Mouse (Mus musculus) limb, embryonic 14.5 days (tissue): ENCODE results near the gene Asgr1. TPM values are rescaled to one million over a fixed set of nuclear protein-coding genes. Genes with fewer than 3 reads are reported as not detected.

Source experiments
- ATAC-seq: fragments of 200-750 bp; cut with Nextera tagmentation; 2 replicates; pipeline ENCODE4 v1.8.0; 2017; ENCODE audit warnings: low read depth, moderate number of reproducible peaks, moderate TSS enrichment; ENCODE audit not compliant: low FRiP score
- DNase-seq: peaks from one replicate; pipeline ENCODE4 v3.0.0-alpha.2; 2015; ENCODE audit warnings: low spot score
- H3K27ac ChIP-seq: fragments of 300-500 bp; sonication (generic); replicated peaks from 2 replicates; pipeline ENCODE4 v1.5.1; 2014; ENCODE audit warnings: low read depth, mild to moderate bottlenecking, low read length, moderate library complexity, mixed read lengths
- H3K27me3 ChIP-seq: fragments of 300-500 bp; sonication (generic); 2 replicates; pipeline ENCODE4 v1.6.1; 2014; ENCODE audit warnings: low read length, mixed read lengths; ENCODE audit not compliant: control insufficient read depth, insufficient read depth
- H3K36me3 ChIP-seq: fragments of 300-500 bp; sonication (generic); 2 replicates; pipeline ENCODE4 v1.6.1; 2014; ENCODE audit warnings: mild to moderate bottlenecking, low read length, moderate library complexity, mixed read lengths; ENCODE audit not compliant: control insufficient read depth, insufficient read depth
- H3K4me1 ChIP-seq: fragments of 300-500 bp; sonication (generic); 2 replicates; pipeline ENCODE4 v1.6.1; 2014; ENCODE audit warnings: antibody characterized with exemption, low read length, mixed read lengths; ENCODE audit not compliant: control insufficient read depth, insufficient read depth
- H3K4me2 ChIP-seq: fragments of 300-500 bp; sonication (generic); replicated peaks from 2 replicates; pipeline ENCODE4 v1.6.1; 2014; ENCODE audit warnings: low read depth, mild to moderate bottlenecking, low read length, moderate library complexity; ENCODE audit not compliant: severe bottlenecking
- H3K4me3 ChIP-seq: fragments of 300-500 bp; sonication (generic); replicated peaks from 2 replicates; pipeline ENCODE4 v1.5.1; 2014; ENCODE audit warnings: low read length
- H3K9ac ChIP-seq: fragments of 300-500 bp; sonication (generic); 2 replicates; pipeline ENCODE4 v1.6.1; 2014; ENCODE audit warnings: mild to moderate bottlenecking, low read depth, low read length, moderate library complexity; ENCODE audit not compliant: severe bottlenecking
- H3K9me3 ChIP-seq: fragments of 300-500 bp; sonication (generic); 2 replicates; pipeline ENCODE4 v1.6.1; 2016; ENCODE audit warnings: low read length; ENCODE audit not compliant: control insufficient read depth
- POLR2A ChIP-seq: fragments of 200-500 bp; IDR thresholded peaks from 2 replicates; pipeline ENCODE4 v1.8.0; 2012; ENCODE audit warnings: inconsistent platforms, mild to moderate bottlenecking, moderate library complexity, borderline replicate concordance; ENCODE audit not compliant: insufficient read depth, insufficient read length; ENCODE audit errors: extremely low read depth
- WGBS: fragments of 180-500 bp; shearing (Covaris S2); extraction: QIAGEN DNeasy Blood & Tissue Kit; methylation state at CpG from one replicate; pipeline ENCODE4 v1.1.7; 2014; 5-methylcytosine and 5-hydroxymethylcytosine counted together
- microRNA counts: library from miRNA; unstranded; fragments of <30 nt; microRNA quantifications from one replicate; lab custom pipeline; 2016
- microRNA-seq: library from miRNA; unstranded; fragments of <30 nt; microRNA quantifications from one replicate; pipeline ENCODE4, GENCODE M21; 2016
- polyA plus RNA-seq, 2 experiments: library from polyadenylated mRNA; depleted of rRNA in 1 of 2; stranded (reverse) in 1 of 2; unstranded in 1 of 2; fragments of >200 nt; fragmentation: Nextera tagmentation in 1 of 2; extraction: Ambion mirVana in 1 of 2; gene quantifications; 2 replicates each; pipeline versions ENCODE4 v1.2.1 to v1.2.3; 2012 to 2014

Asgr1 gene
- polyA plus RNA-seq, 2 experiments: 0.99 to 1.6 TPM

DNA sequence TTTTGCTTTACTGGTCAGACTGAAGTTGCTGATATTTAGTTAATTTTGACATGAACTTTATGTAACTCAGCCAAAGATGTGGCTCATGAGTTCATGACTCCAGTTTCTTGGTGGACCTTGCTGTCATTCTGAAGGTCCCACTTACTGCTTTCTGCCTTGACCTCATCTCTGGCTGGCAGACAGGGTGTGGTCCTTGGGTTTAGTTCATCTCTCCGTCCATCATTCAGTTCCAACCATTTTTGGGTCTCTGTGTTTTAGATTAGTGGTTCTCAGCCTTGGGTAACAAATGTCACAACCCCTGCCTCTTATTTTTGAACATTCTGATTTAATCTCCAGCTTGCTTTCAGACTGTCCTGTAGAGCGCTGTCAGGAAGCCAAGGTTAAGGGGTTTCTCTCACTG lies 45.9 kb downstream of the Asgr1 start:
- H3K4me1 ChIP-seq: no peaks in the 10 kb centered on the region
- H3K9me3 ChIP-seq: no peaks in the 10 kb centered on the region
- no peak overlapping the region for H3K4me3 ChIP-seq
- 83% methylated on average over 2 of the region's 2 CpGs for WGBS
- no peaks in the 10 kb centered on the region for H3K36me3 ChIP-seq
- no peaks in the 10 kb centered on the region for H3K27me3 ChIP-seq
- no peak overlapping the region for H3K9ac ChIP-seq
- no peak for ATAC-seq
- TF ChIP-seq POLR2A: no peak
- no peak overlapping the region for H3K27ac ChIP-seq
- no peak overlapping the region for H3K4me2 ChIP-seq
- no peak for DNase-seq

GRCm38 (mm10) chr11:70103701-70104315 lies 49.9 kb downstream of the Asgr1 start:
- no peaks in the 10 kb centered on the region for H3K4me1 ChIP-seq
- H3K27me3 ChIP-seq: no peaks in the 10 kb centered on the region
- no peak for ATAC-seq
- H3K27ac ChIP-seq: no peak overlapping the region
- no peak overlapping the region for H3K4me3 ChIP-seq
- no peak for TF ChIP-seq POLR2A
- 85% methylated on average over 14 of the region's 14 CpGs for WGBS
- DNase-seq: no peak
- no peak overlapping the region for H3K9ac ChIP-seq
- no peaks in the 10 kb centered on the region for H3K36me3 ChIP-seq
- no peaks in the 10 kb centered on the region for H3K9me3 ChIP-seq
- H3K4me2 ChIP-seq: no peak overlapping the region

GRCm38 (mm10) chr11:70107085-70107484 lies 53.2 kb downstream of the Asgr1 start:
- DNase-seq (no peak), ATAC-seq (no peak)
- Histone ChIP-seq H3K4me2 (no peak overlapping the region), H3K27ac (no peak overlapping the region), H3K9me3 (no peaks in the 10 kb centered on the region; the same call in 1 of the 2 replicates), H3K4me1 (no peaks in the 10 kb centered on the region), H3K27me3 (no peaks in the 10 kb centered on the region), H3K4me3 (no peak overlapping the region), H3K36me3 (no peaks in the 10 kb centered on the region), H3K9ac (no peak overlapping the region)
- no peak for TF ChIP-seq POLR2A
- WGBS: 59% methylated on average over 8 of the region's 8 CpGs

MicroRNA genes within 50 kb of the gene (microRNA counts, 519-probe panel; counts per million panel counts)
- not detected for microRNA mmu-miR-324-3p (lab: Ali Mortazavi, UCI)
- microRNA mmu-miR-324-5p (lab: Ali Mortazavi, UCI): 2,998 counts per million, percentile 55 among the panel's probes with 10 or more counts

Small RNA genes lying within 50 kb of the gene (microRNA-seq; reads per million reads assigned to microRNA genes)
- 3,544 reads per million, percentile 85 among the genes with 10 or more reads in this experiment for gene Mir324

Other genes with a start within 250 kb of the Asgr1 start
Only the 30 nearest of the 35 such genes appear.
- 240 and 292 TPM in 2 replicates for gene Tmem256, start 215.6 kb upstream of the Asgr1 start, polyA plus RNA-seq (2012; rRNA removed)
- gene Tmem256, start 215.6 kb upstream of the Asgr1 start, polyA plus RNA-seq (2014; fragmentation: Nextera tagmentation; extraction: Ambion mirVana): 368 and 382 TPM in 2 replicates
- gene Plscr3, start 207.7 kb upstream of the Asgr1 start, polyA plus RNA-seq (2012; rRNA removed): 190 and 214 TPM in 2 replicates
- 137 and 140 TPM in 2 replicates for gene Plscr3, start 207.7 kb upstream of the Asgr1 start, polyA plus RNA-seq (2014; fragmentation: Nextera tagmentation; extraction: Ambion mirVana)
- 2.8 TPM in 2 replicates for gene Tnk1, start 195.4 kb upstream of the Asgr1 start, polyA plus RNA-seq (2012; rRNA removed)
- gene Tnk1, start 195.4 kb upstream of the Asgr1 start, polyA plus RNA-seq (2014; fragmentation: Nextera tagmentation; extraction: Ambion mirVana): 3.2 and 3.3 TPM in 2 replicates
- gene Tmem95, start 176.1 kb upstream of the Asgr1 start, polyA plus RNA-seq (2012; rRNA removed): not detected in 2 replicates
- not detected in 2 replicates for gene Tmem95, start 176.1 kb upstream of the Asgr1 start, polyA plus RNA-seq (2014; fragmentation: Nextera tagmentation; extraction: Ambion mirVana)
- gene Kctd11, start 172.7 kb upstream of the Asgr1 start, polyA plus RNA-seq (2012; rRNA removed): 5.1 and 5.3 TPM in 2 replicates
- gene Kctd11, start 172.7 kb upstream of the Asgr1 start, polyA plus RNA-seq (2014; fragmentation: Nextera tagmentation; extraction: Ambion mirVana): 6.0 and 6.5 TPM in 2 replicates
- 2.1 and 2.2 TPM in 2 replicates for gene Acap1, start 158.5 kb upstream of the Asgr1 start, polyA plus RNA-seq (2012; rRNA removed)
- 2.1 TPM in 2 replicates for gene Acap1, start 158.5 kb upstream of the Asgr1 start, polyA plus RNA-seq (2014; fragmentation: Nextera tagmentation; extraction: Ambion mirVana)
- 8.6 and 8.9 TPM in 2 replicates for gene 2810408A11Rik, start 153.1 kb upstream of the Asgr1 start, polyA plus RNA-seq (2012; rRNA removed)
- 8.9 and 12.3 TPM in 2 replicates for gene 2810408A11Rik, start 153.1 kb upstream of the Asgr1 start, polyA plus RNA-seq (2014; fragmentation: Nextera tagmentation; extraction: Ambion mirVana)
- 74.3 and 74.6 TPM in 2 replicates for gene Neurl4, start 153.0 kb upstream of the Asgr1 start, polyA plus RNA-seq (2012; rRNA removed)
- 11.4 and 15.0 TPM in 2 replicates for gene Neurl4, start 153.0 kb upstream of the Asgr1 start, polyA plus RNA-seq (2014; fragmentation: Nextera tagmentation; extraction: Ambion mirVana)
- 94.0 and 110 TPM in 2 replicates for gene Gps2, start 140.2 kb upstream of the Asgr1 start, polyA plus RNA-seq (2012; rRNA removed)
- gene Gps2, start 140.2 kb upstream of the Asgr1 start, polyA plus RNA-seq (2014; fragmentation: Nextera tagmentation; extraction: Ambion mirVana): 67.3 and 74.4 TPM in 2 replicates
- gene Eif5a, start 132.1 kb upstream of the Asgr1 start, polyA plus RNA-seq (2012; rRNA removed): 1,009 and 1,079 TPM in 2 replicates
- gene Eif5a, start 132.1 kb upstream of the Asgr1 start, polyA plus RNA-seq (2014; fragmentation: Nextera tagmentation; extraction: Ambion mirVana): 1,556 and 1,603 TPM in 2 replicates
- gene Ybx2, start 118.3 kb upstream of the Asgr1 start, polyA plus RNA-seq (2012; rRNA removed): 70.1 and 92.8 TPM in 2 replicates
- 7.2 and 10.2 TPM in 2 replicates for gene Ybx2, start 118.3 kb upstream of the Asgr1 start, polyA plus RNA-seq (2014; fragmentation: Nextera tagmentation; extraction: Ambion mirVana)
- 31.0 and 40.4 TPM in 2 replicates for gene Slc2a4, start 105.9 kb upstream of the Asgr1 start, polyA plus RNA-seq (2012; rRNA removed)
- gene Slc2a4, start 105.9 kb upstream of the Asgr1 start, polyA plus RNA-seq (2014; fragmentation: Nextera tagmentation; extraction: Ambion mirVana): 19.3 and 20.9 TPM in 2 replicates
- gene Cldn7, start 89.3 kb upstream of the Asgr1 start, polyA plus RNA-seq (2012; rRNA removed): 6.3 and 8.7 TPM in 2 replicates
- gene Cldn7, start 89.3 kb upstream of the Asgr1 start, polyA plus RNA-seq (2014; fragmentation: Nextera tagmentation; extraction: Ambion mirVana): 6.1 and 7.6 TPM in 2 replicates
- 117 and 125 TPM in 2 replicates for gene Ctdnep1, start 72.9 kb upstream of the Asgr1 start, polyA plus RNA-seq (2012; rRNA removed)
- 38.3 and 40.1 TPM in 2 replicates for gene Ctdnep1, start 72.9 kb upstream of the Asgr1 start, polyA plus RNA-seq (2014; fragmentation: Nextera tagmentation; extraction: Ambion mirVana)
- 101 and 111 TPM in 2 replicates for gene Elp5, start 71.6 kb upstream of the Asgr1 start, polyA plus RNA-seq (2012; rRNA removed)
- gene Elp5, start 71.6 kb upstream of the Asgr1 start, polyA plus RNA-seq (2014; fragmentation: Nextera tagmentation; extraction: Ambion mirVana): 118 and 122 TPM in 2 replicates
- gene Gabarap, start 62.9 kb upstream of the Asgr1 start, polyA plus RNA-seq (2012; rRNA removed): 431 and 477 TPM in 2 replicates
- gene Gabarap, start 62.9 kb upstream of the Asgr1 start, polyA plus RNA-seq (2014; fragmentation: Nextera tagmentation; extraction: Ambion mirVana): 574 and 593 TPM in 2 replicates
- 66.7 and 69.2 TPM in 2 replicates for gene Phf23, start 58.3 kb upstream of the Asgr1 start, polyA plus RNA-seq (2012; rRNA removed)
- 51.7 and 60.5 TPM in 2 replicates for gene Phf23, start 58.3 kb upstream of the Asgr1 start, polyA plus RNA-seq (2014; fragmentation: Nextera tagmentation; extraction: Ambion mirVana)
- 65.4 and 81.0 TPM in 2 replicates for gene Dvl2, start 53.5 kb upstream of the Asgr1 start, polyA plus RNA-seq (2012; rRNA removed)
- 40.3 and 47.0 TPM in 2 replicates for gene Dvl2, start 53.5 kb upstream of the Asgr1 start, polyA plus RNA-seq (2014; fragmentation: Nextera tagmentation; extraction: Ambion mirVana)
- gene Acadvl, start 38.7 kb upstream of the Asgr1 start, polyA plus RNA-seq (2012; rRNA removed): 52.9 and 55.4 TPM in 2 replicates
- gene Acadvl, start 38.7 kb upstream of the Asgr1 start, polyA plus RNA-seq (2014; fragmentation: Nextera tagmentation; extraction: Ambion mirVana): 71.8 and 77.0 TPM in 2 replicates
- gene Dlg4, start 37.1 kb upstream of the Asgr1 start, polyA plus RNA-seq (2012; rRNA removed): 89.6 and 99.8 TPM in 2 replicates
- gene Dlg4, start 37.1 kb upstream of the Asgr1 start, polyA plus RNA-seq (2014; fragmentation: Nextera tagmentation; extraction: Ambion mirVana): 9.7 and 10.0 TPM in 2 replicates
- 0.24 and 0.53 TPM in 2 replicates for gene Asgr2, start 38.6 kb downstream of the Asgr1 start, polyA plus RNA-seq (2012; rRNA removed)
- gene Asgr2, start 38.6 kb downstream of the Asgr1 start, polyA plus RNA-seq (2014; fragmentation: Nextera tagmentation; extraction: Ambion mirVana): 0.21 TPM in 1 of 2 replicates, not detected in the other
- gene Mgl2, start 76.2 kb downstream of the Asgr1 start, polyA plus RNA-seq (2012; rRNA removed): 0.28 and 1.1 TPM in 2 replicates
- gene Mgl2, start 76.2 kb downstream of the Asgr1 start, polyA plus RNA-seq (2014; fragmentation: Nextera tagmentation; extraction: Ambion mirVana): 0.61 and 1.5 TPM in 2 replicates
- gene Clec10a, start 102.1 kb downstream of the Asgr1 start, polyA plus RNA-seq (2012; rRNA removed): 0.85 and 1.6 TPM in 2 replicates
- gene Clec10a, start 102.1 kb downstream of the Asgr1 start, polyA plus RNA-seq (2014; fragmentation: Nextera tagmentation; extraction: Ambion mirVana): 1.2 and 1.8 TPM in 2 replicates
- gene Slc16a11, start 158.7 kb downstream of the Asgr1 start, polyA plus RNA-seq (2012; rRNA removed): 0.79 and 1.3 TPM in 2 replicates
- 0.21 and 0.47 TPM in 2 replicates for gene Slc16a11, start 158.7 kb downstream of the Asgr1 start, polyA plus RNA-seq (2014; fragmentation: Nextera tagmentation; extraction: Ambion mirVana)
- 9.3 and 11.1 TPM in 2 replicates for gene Slc16a13, start 167.0 kb downstream of the Asgr1 start, polyA plus RNA-seq (2012; rRNA removed)
- gene Slc16a13, start 167.0 kb downstream of the Asgr1 start, polyA plus RNA-seq (2014; fragmentation: Nextera tagmentation; extraction: Ambion mirVana): 9.2 and 9.6 TPM in 2 replicates
- 11.2 and 12.2 TPM in 2 replicates for gene Bcl6b, start 175.7 kb downstream of the Asgr1 start, polyA plus RNA-seq (2012; rRNA removed)
- gene Bcl6b, start 175.7 kb downstream of the Asgr1 start, polyA plus RNA-seq (2014; fragmentation: Nextera tagmentation; extraction: Ambion mirVana): 11.7 and 12.2 TPM in 2 replicates
- 167 and 171 TPM in 2 replicates for gene 0610010K14Rik, start 183.8 kb downstream of the Asgr1 start, polyA plus RNA-seq (2012; rRNA removed)
- 178 and 193 TPM in 2 replicates for gene 0610010K14Rik, start 183.8 kb downstream of the Asgr1 start, polyA plus RNA-seq (2014; fragmentation: Nextera tagmentation; extraction: Ambion mirVana)
- 15.1 and 15.7 TPM in 2 replicates for gene Gm21988, start 185.7 kb downstream of the Asgr1 start, polyA plus RNA-seq (2012; rRNA removed)
- gene Gm21988, start 185.7 kb downstream of the Asgr1 start, polyA plus RNA-seq (2014; fragmentation: Nextera tagmentation; extraction: Ambion mirVana): 12.9 and 13.1 TPM in 2 replicates
- 54.0 and 63.2 TPM in 2 replicates for gene Rnasek, start 185.8 kb downstream of the Asgr1 start, polyA plus RNA-seq (2012; rRNA removed)
- gene Rnasek, start 185.8 kb downstream of the Asgr1 start, polyA plus RNA-seq (2014; fragmentation: Nextera tagmentation; extraction: Ambion mirVana): 171 and 176 TPM in 2 replicates
- gene Alox12, start 201.3 kb downstream of the Asgr1 start, polyA plus RNA-seq (2012; rRNA removed): 7.4 and 7.8 TPM in 2 replicates
- 8.0 and 11.1 TPM in 2 replicates for gene Alox12, start 201.3 kb downstream of the Asgr1 start, polyA plus RNA-seq (2014; fragmentation: Nextera tagmentation; extraction: Ambion mirVana)